Mouse (Mus musculus): ENCODE results near the gene Iqgap2.

Gene Iqgap2

GRCm38 (mm10) chr13:95884455-95884854, 7.3 kb downstream of the Iqgap2 start:
- no peak for DNase-seq (ENCODE audit: low spot score)

GRCm38 (mm10) chr13:95882001-95882400, 9.7 kb downstream of the Iqgap2 start:
- no peak for DNase-seq (ENCODE audit: low spot score)

- no peak for DNase-seq (ENCODE audit: low spot score)
Observed at GRCm38 (mm10) chr13:95881427-95881826, 10.3 kb downstream of the Iqgap2 start.

GRCm38 (mm10) chr13:95880633-95881032, 11.1 kb downstream of the Iqgap2 start:
- DNase-seq (ENCODE audit: low spot score): no peak

GRCm38 (mm10) chr13:95871993-95872392, 19.7 kb downstream of the Iqgap2 start:
- no peak for DNase-seq (ENCODE audit: low spot score)

- DNase-seq (ENCODE audit: low spot score): no peak
Observed at GRCm38 (mm10) chr13:95870626-95871025, 21.1 kb downstream of the Iqgap2 start.

- DNase-seq (ENCODE audit: low spot score): no peak
Observed at GRCm38 (mm10) chr13:95868896-95869540, 22.7 kb downstream of the Iqgap2 start.

- DNase-seq (ENCODE audit: low spot score): no peak
Observed at GRCm38 (mm10) chr13:95862201-95862600, 29.5 kb downstream of the Iqgap2 start.

- DNase-seq (ENCODE audit: low spot score): no peak
Observed at GRCm38 (mm10) chr13:95859271-95859670, 32.5 kb downstream of the Iqgap2 start.

- DNase-seq (ENCODE audit: low spot score): no peak
Observed at GRCm38 (mm10) chr13:95858866-95859265, 32.9 kb downstream of the Iqgap2 start.

- DNase-seq (ENCODE audit: low spot score): no peak
Observed at GRCm38 (mm10) chr13:95855537-95855936, 36.2 kb downstream of the Iqgap2 start.

- no peak for DNase-seq (ENCODE audit: low spot score)
Observed at GRCm38 (mm10) chr13:95851611-95852010, 40.1 kb downstream of the Iqgap2 start.

- DNase-seq (ENCODE audit: low spot score): no peak
Observed at GRCm38 (mm10) chr13:95850451-95850850, 41.3 kb downstream of the Iqgap2 start.

GRCm38 (mm10) chr13:95849501-95850007, 42.2 kb downstream of the Iqgap2 start:
- DNase-seq (ENCODE audit: low spot score): no peak

GRCm38 (mm10) chr13:95846364-95846763, 45.4 kb downstream of the Iqgap2 start:
- DNase-seq (ENCODE audit: low spot score): no peak

- DNase-seq (ENCODE audit: low spot score): no peak
Observed at GRCm38 (mm10) chr13:95844950-95845349, 46.8 kb downstream of the Iqgap2 start.

GRCm38 (mm10) chr13:95843411-95844026, 48.2 kb downstream of the Iqgap2 start:
- no peak for DNase-seq (ENCODE audit: low spot score)

- DNase-seq (ENCODE audit: low spot score): no peak
Observed at GRCm38 (mm10) chr13:95842803-95843202, 48.9 kb downstream of the Iqgap2 start.

- DNase-seq (ENCODE audit: low spot score): no peak
Observed at GRCm38 (mm10) chr13:95841946-95842345, 49.8 kb downstream of the Iqgap2 start.

GRCm38 (mm10) chr13:95836944-95837343, 54.8 kb downstream of the Iqgap2 start:
- no peak for DNase-seq (ENCODE audit: low spot score)

GRCm38 (mm10) chr13:95833473-95833872, 58.2 kb downstream of the Iqgap2 start:
- DNase-seq (ENCODE audit: low spot score): no peak

GRCm38 (mm10) chr13:95832712-95833111, 59.0 kb downstream of the Iqgap2 start:
- DNase-seq (ENCODE audit: low spot score): no peak

- DNase-seq (ENCODE audit: low spot score): no peak
Observed at GRCm38 (mm10) chr13:95831760-95832159, 60.0 kb downstream of the Iqgap2 start.

Data from ovary, postnatal 14 days (tissue).